Mouse (Mus musculus) heart, embryonic 11.5 days (tissue): ENCODE results near the gene Olfr610. TPM values are rescaled to one million over a fixed set of nuclear protein-coding genes. Genes with fewer than 3 reads are reported as not detected.

Source experiments
- polyA plus RNA-seq: library from polyadenylated mRNA; unstranded; fragments of >200 nt; fragmentation: Nextera tagmentation; extraction: Ambion mirVana; gene quantifications from 2 replicates; pipeline ENCODE4 v1.2.1, GENCODE M21; 2014

Gene Olfr610
- polyA plus RNA-seq, 1 experiment from 2014 or later: not detected

Other genes starting within 250 kb of the Olfr610 start
- gene Olfr596, start 206.5 kb downstream of the Olfr610 start, polyA plus RNA-seq: not detected in 2 replicates
- not detected in 2 replicates for gene Olfr597, start 195.8 kb downstream of the Olfr610 start, polyA plus RNA-seq
- gene Olfr598, start 188.6 kb downstream of the Olfr610 start, polyA plus RNA-seq: not detected in 2 replicates
- gene Olfr599, start 176.2 kb downstream of the Olfr610 start, polyA plus RNA-seq: not detected in 2 replicates
- not detected in 2 replicates for gene Olfr600, start 162.5 kb downstream of the Olfr610 start, polyA plus RNA-seq
- not detected in 2 replicates for gene Olfr601, start 149.5 kb downstream of the Olfr610 start, polyA plus RNA-seq
- not detected in 2 replicates for gene Olfr603, start 125.9 kb downstream of the Olfr610 start, polyA plus RNA-seq
- not detected in 2 replicates for gene Usp17lc, start 97.0 kb downstream of the Olfr610 start, polyA plus RNA-seq
- not detected in 2 replicates for gene Olfr605, start 66.7 kb downstream of the Olfr610 start, polyA plus RNA-seq
- not detected in 2 replicates for gene Olfr606, start 63.1 kb downstream of the Olfr610 start, polyA plus RNA-seq
- not detected in 2 replicates for gene Olfr607, start 48.0 kb downstream of the Olfr610 start, polyA plus RNA-seq
- not detected in 2 replicates for gene Olfr608, start 42.2 kb downstream of the Olfr610 start, polyA plus RNA-seq
- gene Olfr609, start 14.1 kb downstream of the Olfr610 start, polyA plus RNA-seq: not detected in 2 replicates
- not detected in 2 replicates for gene Olfr611, start 8.7 kb upstream of the Olfr610 start, polyA plus RNA-seq
- not detected in 2 replicates for gene Olfr612, start 30.6 kb upstream of the Olfr610 start, polyA plus RNA-seq
- not detected in 2 replicates for gene Olfr613, start 36.0 kb upstream of the Olfr610 start, polyA plus RNA-seq
- gene Olfr615, start 44.0 kb upstream of the Olfr610 start, polyA plus RNA-seq: not detected in 2 replicates
- gene Olfr616, start 57.0 kb upstream of the Olfr610 start, polyA plus RNA-seq: not detected in 2 replicates
- not detected in 2 replicates for gene Olfr617, start 60.9 kb upstream of the Olfr610 start, polyA plus RNA-seq
- gene Olfr618, start 78.0 kb upstream of the Olfr610 start, polyA plus RNA-seq: not detected in 2 replicates
- gene Olfr619, start 88.5 kb upstream of the Olfr610 start, polyA plus RNA-seq: not detected in 2 replicates
- gene Olfr620, start 100.4 kb upstream of the Olfr610 start, polyA plus RNA-seq: not detected in 2 replicates
- gene Olfr622, start 130.6 kb upstream of the Olfr610 start, polyA plus RNA-seq: not detected in 2 replicates
- not detected in 2 replicates for gene Olfr623, start 151.6 kb upstream of the Olfr610 start, polyA plus RNA-seq
- 0.03 TPM in 1 of 2 replicates, not detected in the other for gene Olfr624, start 159.1 kb upstream of the Olfr610 start, polyA plus RNA-seq
- gene Olfr625-ps1, start 170.6 kb upstream of the Olfr610 start, polyA plus RNA-seq: not detected in 2 replicates
- not detected in 2 replicates for gene Olfr243, start 202.5 kb upstream of the Olfr610 start, polyA plus RNA-seq
- gene Olfr628, start 218.3 kb upstream of the Olfr610 start, polyA plus RNA-seq: not detected in 2 replicates
- gene Olfr629, start 232.8 kb upstream of the Olfr610 start, polyA plus RNA-seq: not detected in 2 replicates
- 0.07 TPM in 1 of 2 replicates, not detected in the other for gene Olfr630, start 245.2 kb upstream of the Olfr610 start, polyA plus RNA-seq